Mouse (Mus musculus) MEL (cell line): Measurements from ENCODE around the gene Mrpl33.

Experiments
- CTCF ChIP-seq, 3 experiments: IDR thresholded peaks in 2 of 3; conservative IDR thresholded peaks in 1 of 3; 2 replicates each; pipeline ENCODE4 v1.5.1; 2011 to 2012; ENCODE audit warnings: low read length in 3 of 3, low read depth in 2 of 3, mild to moderate bottlenecking in 2 of 3, improper control_type of control experiment in 1 of 3, inconsistent platforms in 1 of 3, mixed read lengths in 1 of 3, moderate library complexity in 1 of 3; ENCODE audit not compliant: control insufficient read depth in 1 of 3, insufficient read depth in 1 of 3, poor library complexity in 1 of 3, severe bottlenecking in 1 of 3
- E2F4 ChIP-seq: IDR thresholded peaks from 2 replicates; pipeline ENCODE4 v1.6.1; 2011; ENCODE audit warnings: low read depth, low read length, improper control_type of control experiment, borderline replicate concordance
- EP300 ChIP-seq, 2 experiments: IDR thresholded peaks; 2 replicates each; pipeline ENCODE4 v1.6.1; 2011; ENCODE audit warnings: improper control_type of control experiment in 2 of 2, low read length in 2 of 2, low read depth in 1 of 2, mild to moderate bottlenecking in 1 of 2
- MAX ChIP-seq: IDR thresholded peaks from 2 replicates; pipeline ENCODE4 v1.6.1; 2011; ENCODE audit warnings: low read length, improper control_type of control experiment
- MAZ ChIP-seq: IDR thresholded peaks from 2 replicates; pipeline ENCODE4 v1.6.1; 2012; ENCODE audit warnings: low read depth, mild to moderate bottlenecking, inconsistent platforms, low read length, improper control_type of control experiment
- NRF1 ChIP-seq: IDR thresholded peaks from 2 replicates; pipeline ENCODE4 v1.6.1; 2014; ENCODE audit warnings: low read depth, mild to moderate bottlenecking, inconsistent platforms, low read length, improper control_type of control experiment, moderate library complexity; ENCODE audit not compliant: poor library complexity, insufficient read depth, severe bottlenecking
- POLR2A ChIP-seq, 2 experiments: IDR thresholded peaks; 2 replicates each; pipeline ENCODE4 v1.6.1; 2011 to 2012; ENCODE audit warnings: low read length in 2 of 2, mild to moderate bottlenecking in 2 of 2, control low read depth in 1 of 2, improper control_type of control experiment in 1 of 2, low read depth in 1 of 2, moderate library complexity in 1 of 2; ENCODE audit not compliant: control insufficient read depth in 1 of 2, insufficient read depth in 1 of 2, poor library complexity in 1 of 2
- POLR2AphosphoS2 ChIP-seq: IDR thresholded peaks from 2 replicates; pipeline ENCODE4 v1.6.1; 2011; ENCODE audit warnings: low read length, improper control_type of control experiment
- TAL1 ChIP-seq: IDR thresholded peaks from 2 replicates; pipeline ENCODE4 v1.6.1; 2012; ENCODE audit warnings: mild to moderate bottlenecking, inconsistent platforms, low read length, moderate library complexity, mixed read lengths
- TCF12 ChIP-seq: IDR thresholded peaks from 2 replicates; pipeline ENCODE4 v1.6.1; 2014; ENCODE audit warnings: low read depth, mild to moderate bottlenecking, inconsistent platforms, low read length, improper control_type of control experiment, moderate library complexity
- USF1 ChIP-seq: IDR thresholded peaks from 2 replicates; pipeline ENCODE4 v1.6.1; 2014; ENCODE audit warnings: low read depth, mild to moderate bottlenecking, inconsistent platforms, low read length, improper control_type of control experiment, moderate library complexity
- ZC3H11A ChIP-seq: IDR thresholded peaks from 2 replicates; pipeline ENCODE4 v1.6.1; 2012; ENCODE audit warnings: low read depth, mild to moderate bottlenecking, inconsistent platforms, low read length, improper control_type of control experiment
- ZNF384 ChIP-seq: IDR thresholded peaks from 2 replicates; pipeline ENCODE4 v1.6.1; 2012; ENCODE audit warnings: low read depth, mild to moderate bottlenecking, inconsistent platforms, low read length, improper control_type of control experiment

DNA sequence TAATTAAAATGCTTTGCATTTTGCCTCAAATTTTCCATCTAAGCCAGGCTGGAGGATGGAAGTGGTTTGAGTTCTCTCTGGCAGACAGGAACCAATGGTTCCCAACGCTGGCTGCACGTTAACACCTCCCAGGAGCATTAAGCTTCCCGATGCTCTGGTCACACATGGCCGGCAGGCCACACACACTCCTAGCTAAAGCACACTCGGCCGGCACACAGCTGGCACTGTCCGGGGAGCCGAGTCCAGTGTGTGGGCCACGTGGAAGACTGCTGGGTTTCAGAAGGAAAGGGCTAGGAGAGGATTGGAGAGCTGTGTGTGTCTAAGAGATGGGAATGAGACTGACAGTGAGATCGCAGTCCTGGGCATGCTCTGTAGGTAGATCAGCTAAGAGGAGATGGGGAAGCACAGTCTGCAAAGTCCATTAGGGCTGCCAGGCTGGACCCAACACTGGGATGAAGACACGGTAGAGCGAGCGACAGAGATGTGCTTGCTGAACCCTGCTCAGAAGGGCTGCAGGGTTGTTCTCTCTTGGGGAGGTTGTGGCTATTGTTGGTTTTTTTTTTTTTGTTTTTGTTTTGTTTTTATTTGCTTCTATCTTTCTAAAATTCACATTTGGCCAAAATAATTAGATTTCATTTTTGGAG, 71.7 kb downstream of the Mrpl33 start:
- TF ChIP-seq CTCF (IDR thresholded peaks at IDR 0.05 in 2 of 3, conservative IDR thresholded peaks at IDR 0.05 in 1 of 3; ENCODE audit: control insufficient read depth in 1 of 3, insufficient read depth in 1 of 3, low read depth in 2 of 3, low read length in 3 of 3, poor library complexity in 1 of 3, severe bottlenecking in 1 of 3): no peak
- TF ChIP-seq ZC3H11A: no peak
- no peak for TF ChIP-seq E2F4
- no peak for TF ChIP-seq POLR2A (IDR thresholded peaks at IDR 0.05; ENCODE audit: control insufficient read depth in 1 of 2, insufficient read depth in 1 of 2, low read depth in 1 of 2, low read length in 2 of 2, poor library complexity in 1 of 2)
- no peak for TF ChIP-seq TCF12
- TF ChIP-seq EP300 (IDR thresholded peaks at IDR 0.05; ENCODE audit: low read depth in 1 of 2, low read length in 2 of 2): no peak
- TF ChIP-seq MAX: no peak
- TF ChIP-seq MAZ: no peak
- no peak for TF ChIP-seq USF1
- no peak for TF ChIP-seq NRF1
- TF ChIP-seq POLR2AphosphoS2: no peak
- no peak for TF ChIP-seq TAL1
- TF ChIP-seq ZNF384: no peak
